Mouse (Mus musculus): Measurements from ENCODE around the gene BC055324. TPM values are rescaled to one million over a fixed set of nuclear protein-coding genes. Genes with fewer than 3 reads are reported as not detected.
A peak's percentile ranks its signal among the peaks of the same experiment; 100 is the strongest.

The BC055324 gene
- total and polyA plus RNA-seq, 3 experiments: 16.3 to 26.6 (median 20.6) TPM

DNA sequence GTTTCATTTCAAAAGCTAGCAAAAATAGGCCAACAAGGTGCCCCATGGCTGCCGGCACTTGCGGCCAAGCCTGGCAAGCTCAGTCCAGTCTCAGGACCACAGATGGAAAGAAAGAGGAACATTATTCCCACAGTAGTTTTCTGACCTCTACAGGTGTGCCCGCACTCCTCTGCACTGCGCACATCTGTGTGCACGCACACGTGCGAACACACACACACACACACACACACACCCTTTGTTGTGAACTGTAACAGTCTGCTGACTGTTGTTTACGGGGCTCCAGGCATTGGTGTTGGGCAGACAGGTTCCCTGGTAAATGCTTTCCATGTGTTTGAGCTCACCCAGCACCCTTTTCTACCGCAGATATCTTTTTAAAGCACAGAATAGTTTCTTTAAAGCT, 83.8 kb downstream of the BC055324 start:
- DNase-seq (ENCODE audit: extremely low read depth): no peak
- Histone ChIP-seq H3K4me1 (ENCODE audit: control insufficient read depth in 1 of 2, insufficient read depth in 2 of 2) (peaks cover 2 to 8% of the 10 kb centered on the region in 2 experiments; a peak in 3 of 4 replicates), H3K4me2 (ENCODE audit: insufficient read depth, low read depth, poor library complexity, severe bottlenecking) (no peak overlapping the region), H3K27me3 (replicated peaks) (no peaks in the 10 kb centered on the region), H3K36me3 (replicated peaks in 1 of 2; ENCODE audit: control insufficient read depth in 1 of 2, insufficient read depth in 1 of 2, low read length in 1 of 2) (no peaks in the 10 kb centered on the region), H3K9me3 (replicated peaks; ENCODE audit: low read length) (no peaks in the 10 kb centered on the region), H3K9ac (ENCODE audit: insufficient read depth, low read depth) (no peak overlapping the region), H3K4me3 (replicated peaks in 1 of 3; ENCODE audit: low read depth in 2 of 3, low read length in 2 of 3, poor library complexity in 1 of 3) (no peak overlapping the region), H3K27ac (ENCODE audit: insufficient read depth, low read depth) (no peak overlapping the region), H3K79me2 (replicated peaks; ENCODE audit: control insufficient read depth, extremely low read depth, insufficient read depth, poor library complexity, severe bottlenecking) (no peaks in the 10 kb centered on the region)
- TF ChIP-seq EP300 (IDR thresholded peaks at IDR 0.05; ENCODE audit: low read length): no peak
- no peak for TF ChIP-seq RAD21 (IDR thresholded peaks at IDR 0.05; ENCODE audit: low read depth, low read length)
- TF ChIP-seq MAZ (IDR thresholded peaks at IDR 0.05; ENCODE audit: low read depth, low read length): no peak
- TF ChIP-seq JUN (IDR thresholded peaks at IDR 0.05; ENCODE audit: insufficient read depth, low read depth, low read length): no peak
- TF ChIP-seq MXI1 (IDR thresholded peaks at IDR 0.05; ENCODE audit: low read depth, low read length): no peak
- dilution Hi-C loops (cut with MboI; ENCODE audit: extremely low pct_ligation_motif_present, extremely low pct_unique_long_range_greater_than_20kb, low sequenced_read_pairs) (no loop called here), in situ Hi-C loops (cut with MboI; ENCODE audit: low pct_ligation_motif_present, low pct_unique_long_range_greater_than_20kb, low sequenced_read_pairs) (loop anchor here (5.0 kb wide), 1 partner anchor 78 kb away; no protein-coding TSS in a partner anchor)

DNA sequence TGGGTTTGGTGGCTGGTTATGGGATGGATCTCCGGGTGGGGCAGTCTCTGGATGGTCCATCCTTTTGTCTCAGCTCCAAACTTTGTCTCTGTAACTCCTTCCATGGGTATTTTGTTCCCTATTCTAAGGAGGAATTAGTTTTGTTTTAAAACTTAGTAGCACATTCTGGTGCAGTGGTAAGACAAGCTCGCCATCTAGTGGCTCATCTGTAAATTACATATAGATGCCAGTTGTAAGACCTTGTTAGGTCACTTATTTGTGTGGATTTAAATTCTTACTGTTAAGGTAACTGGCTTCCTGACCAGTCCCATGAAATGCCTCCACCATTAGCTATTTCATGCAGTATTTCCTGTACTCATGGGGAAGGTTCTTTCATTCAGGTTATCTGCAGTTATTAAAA, 84.3 kb downstream of the BC055324 start:
- dilution Hi-C loops (cut with MboI; ENCODE audit: extremely low pct_ligation_motif_present, extremely low pct_unique_long_range_greater_than_20kb, low sequenced_read_pairs) (no loop called here), in situ Hi-C loops (cut with MboI; ENCODE audit: low pct_ligation_motif_present, low pct_unique_long_range_greater_than_20kb, low sequenced_read_pairs) (loop anchor here (5.0 kb wide), 1 partner anchor 78 kb away; no protein-coding TSS in a partner anchor)
- no peak overlapping the region for H3K27ac ChIP-seq (ENCODE audit: insufficient read depth, low read depth)
- H3K36me3 ChIP-seq (replicated peaks in 1 of 2; ENCODE audit: control insufficient read depth in 1 of 2, insufficient read depth in 1 of 2, low read length in 1 of 2): no peaks in the 10 kb centered on the region
- no peaks in the 10 kb centered on the region for H3K79me2 ChIP-seq (replicated peaks; ENCODE audit: control insufficient read depth, extremely low read depth, insufficient read depth, poor library complexity, severe bottlenecking)
- H3K9me3 ChIP-seq (replicated peaks; ENCODE audit: low read length): no peaks in the 10 kb centered on the region
- H3K9ac ChIP-seq (ENCODE audit: insufficient read depth, low read depth): no peak overlapping the region
- H3K4me1 ChIP-seq (ENCODE audit: control insufficient read depth in 1 of 2, insufficient read depth in 2 of 2): peaks cover 2 to 8% of the 10 kb centered on the region in 2 experiments; a peak in 3 of 4 replicates
- no peak overlapping the region for H3K4me3 ChIP-seq (replicated peaks in 1 of 3; ENCODE audit: low read depth in 2 of 3, low read length in 2 of 3, poor library complexity in 1 of 3)
- peak; percentile 70 for DNase-seq (ENCODE audit: extremely low read depth)
- H3K27me3 ChIP-seq (replicated peaks): no peaks in the 10 kb centered on the region
- peak overlapping the region; percentile 21; the same call in 1 of the 2 replicates for H3K4me2 ChIP-seq (ENCODE audit: insufficient read depth, low read depth, poor library complexity, severe bottlenecking)
- TF ChIP-seq MXI1 (IDR thresholded peaks at IDR 0.05; ENCODE audit: low read depth, low read length) (no peak), CHD2 (IDR thresholded peaks at IDR 0.05; ENCODE audit: low read length) (no peak), CHD1 (IDR thresholded peaks at IDR 0.05; ENCODE audit: low read depth, low read length) (no peak), SMC3 (IDR thresholded peaks at IDR 0.05; ENCODE audit: low read depth, low read length) (peak; percentile 82), CTCF (conservative IDR thresholded peaks at IDR 0.05 in 1 of 2, IDR thresholded peaks at IDR 0.05 in 1 of 2; ENCODE audit: low read depth in 2 of 2, low read length in 2 of 2) (peak; percentile 49 to 81; a peak in 3 of 4 replicates), IRF4 (IDR thresholded peaks at IDR 0.05; ENCODE audit: low read depth, low read length) (no peak), BHLHE40 (IDR thresholded peaks at IDR 0.05; ENCODE audit: low read depth, low read length) (no peak), MYC (IDR thresholded peaks at IDR 0.05; ENCODE audit: low read depth, low read length) (0 out of 2 replicates have a peak, but pooled peaks have one; percentile 17), EP300 (IDR thresholded peaks at IDR 0.05; ENCODE audit: low read length) (no peak), NELFE (IDR thresholded peaks at IDR 0.05; ENCODE audit: low read depth, low read length) (no peak), USF2 (conservative IDR thresholded peaks at IDR 0.05; ENCODE audit: low read depth, low read length) (no peak), ETS1 (conservative IDR thresholded peaks at IDR 0.05; ENCODE audit: low read depth, low read length) (no peak), MAX (IDR thresholded peaks at IDR 0.05; ENCODE audit: low read length) (no peak), MAFK (IDR thresholded peaks at IDR 0.05; ENCODE audit: insufficient replicate concordance, low read length) (no peak), PAX5 (IDR thresholded peaks at IDR 0.05; ENCODE audit: low read length) (no peak), ZMIZ1 (IDR thresholded peaks at IDR 0.05; ENCODE audit: low read depth, low read length) (no peak), E2F4 (IDR thresholded peaks at IDR 0.05; ENCODE audit: insufficient replicate concordance, low read depth, low read length) (no peak), ZNF384 (IDR thresholded peaks at IDR 0.05; ENCODE audit: low read depth, low read length) (no peak), USF1 (IDR thresholded peaks at IDR 0.05; ENCODE audit: low read depth, low read length) (no peak), UBTF (IDR thresholded peaks at IDR 0.05; ENCODE audit: low read depth, low read length) (no peak), HCFC1 (IDR thresholded peaks at IDR 0.05; ENCODE audit: low read depth, low read length) (no peak), ELF1 (IDR thresholded peaks at IDR 0.05; ENCODE audit: low read depth, low read length) (no peak), POLR2A (IDR thresholded peaks at IDR 0.05; ENCODE audit: low read depth, low read length) (no peak), RCOR1 (conservative IDR thresholded peaks at IDR 0.05; ENCODE audit: low read depth, low read length) (no peak), RAD21 (IDR thresholded peaks at IDR 0.05; ENCODE audit: low read depth, low read length) (peak; percentile 85), NRF1 (IDR thresholded peaks at IDR 0.05; ENCODE audit: low read depth, low read length) (no peak), SIN3A (IDR thresholded peaks at IDR 0.05; ENCODE audit: low read length) (no peak), MAZ (IDR thresholded peaks at IDR 0.05; ENCODE audit: low read depth, low read length) (no peak), KAT2A (IDR thresholded peaks at IDR 0.05; ENCODE audit: insufficient replicate concordance, low read length) (no peak), TCF12 (IDR thresholded peaks at IDR 0.05; ENCODE audit: low read depth, low read length) (no peak), JUND (conservative IDR thresholded peaks at IDR 0.05; ENCODE audit: low read depth, low read length) (no peak; the same call in 1 of the 2 replicates), ZC3H11A (IDR thresholded peaks at IDR 0.05; ENCODE audit: low read depth, low read length) (peak; percentile 40), JUN (IDR thresholded peaks at IDR 0.05; ENCODE audit: insufficient read depth, low read depth, low read length) (no peak)

All from CH12.LX (cell line).